Mouse (Mus musculus) ES-E14 (cell line): ENCODE measurements around the gene Cygb.

Source experiments
- CHD2 ChIP-seq: IDR thresholded peaks from 2 replicates; pipeline ENCODE4 v1.6.1; 2014; ENCODE audit warnings: mild to moderate bottlenecking, low read depth, low read length, inconsistent platforms
- HCFC1 ChIP-seq: IDR thresholded peaks from 2 replicates; pipeline ENCODE4 v1.6.1; 2012; ENCODE audit warnings: low read length, inconsistent platforms, borderline replicate concordance; ENCODE audit not compliant: insufficient read depth
- MAFK ChIP-seq: IDR thresholded peaks from 2 replicates; pipeline ENCODE4 v1.6.1; 2014; ENCODE audit warnings: mild to moderate bottlenecking, low read depth, low read length, inconsistent platforms; ENCODE audit not compliant: insufficient read depth
- ZC3H11A ChIP-seq: IDR thresholded peaks from 2 replicates; pipeline ENCODE4 v1.6.1; 2012; ENCODE audit warnings: low read depth, mild to moderate bottlenecking, inconsistent platforms, low read length, borderline replicate concordance
- ZNF384 ChIP-seq: IDR thresholded peaks from 2 replicates; pipeline ENCODE4 v1.6.1; 2012; ENCODE audit warnings: low read depth, low read length, inconsistent platforms

DNA sequence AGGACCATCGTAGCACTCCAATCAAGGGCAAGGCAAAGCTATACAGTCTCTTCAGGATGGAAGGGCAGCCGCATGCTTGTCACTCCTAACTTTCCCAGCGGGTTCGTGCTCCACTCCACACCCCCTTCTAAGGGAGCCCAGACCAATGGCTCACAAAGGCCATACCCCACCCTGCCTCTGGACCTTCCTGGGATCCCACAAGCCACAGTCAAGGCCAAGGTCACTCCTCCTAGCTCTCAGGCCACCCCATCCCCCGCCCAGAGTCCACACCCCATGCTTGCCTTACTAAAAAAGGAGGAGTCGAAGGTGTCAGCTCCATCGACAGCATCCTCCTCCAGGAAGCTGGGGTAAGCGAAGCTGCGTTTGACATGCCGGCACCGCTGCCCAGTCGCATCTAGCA is 50.0 kb downstream of the Cygb start:
- TF ChIP-seq CHD2 = no peak
- no peak for TF ChIP-seq ZC3H11A
- no peak for TF ChIP-seq MAFK
- no peak for TF ChIP-seq HCFC1
- TF ChIP-seq ZNF384 = no peak
